Mouse (Mus musculus): ENCODE measurements around the gene Sox18. TPM values are rescaled to one million over a fixed set of nuclear protein-coding genes. Genes with fewer than 3 reads are reported as not detected.
A peak's percentile ranks its signal among the peaks of the same experiment; 100 is the strongest.

Sox18 gene
- polyA plus RNA-seq, 1 experiment from 2014 or later, result 30.5 TPM

DNA sequence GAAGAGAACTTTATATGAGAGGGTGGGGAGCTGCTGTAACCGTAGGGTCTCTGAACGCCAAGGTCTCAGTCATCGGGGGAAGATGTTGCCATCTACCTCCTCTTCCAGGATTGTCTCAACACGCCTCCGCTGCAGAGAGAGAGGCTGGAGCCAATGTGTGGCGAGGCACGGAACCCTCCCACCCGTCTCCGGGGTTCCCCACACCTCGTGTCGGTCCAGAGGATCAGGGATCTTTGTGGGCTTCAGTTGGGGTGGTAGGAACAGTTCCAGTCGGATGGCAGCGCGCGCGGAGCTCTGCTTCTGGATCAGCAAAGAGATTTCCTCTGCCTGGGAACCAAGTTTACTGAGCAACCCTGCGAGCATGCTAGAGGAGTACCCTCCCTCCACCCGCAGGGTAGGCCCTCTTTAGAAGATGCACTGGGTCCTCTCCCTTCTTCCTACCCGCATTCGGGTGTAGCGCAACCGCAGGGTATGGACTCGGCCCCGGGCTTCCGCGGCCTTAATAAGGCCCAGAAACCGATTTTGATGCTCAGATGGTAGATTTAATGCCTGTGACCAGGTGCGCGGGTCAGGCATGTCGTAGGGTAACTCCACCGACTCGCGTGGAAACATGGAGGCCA, 25.5 kb upstream of the Sox18 start:
- Histone ChIP-seq H3K4me1 (replicated peaks; ENCODE audit: control insufficient read depth, insufficient read depth, low read length) (peaks cover 6% of the 10 kb centered on the region; the same call in 1 of the 2 replicates), H3K9me3 (ENCODE audit: control insufficient read depth, low read length) (no peaks in the 10 kb centered on the region), H3K27ac (ENCODE audit: low read depth) (no peak overlapping the region), H3K4me2 (ENCODE audit: low read length) (no peak overlapping the region), H3K36me3 (ENCODE audit: control insufficient read depth, insufficient read depth, low read length) (no peaks in the 10 kb centered on the region), H3K27me3 (replicated peaks; ENCODE audit: control insufficient read depth, insufficient read depth, low read length) (no peaks in the 10 kb centered on the region), H3K4me3 (ENCODE audit: low read depth, low read length) (no peak overlapping the region), H3K9ac (ENCODE audit: low read length) (no peak overlapping the region)
- no peak for ATAC-seq (replicated peaks; ENCODE audit: low FRiP score, low TSS enrichment, low read depth)
- no peak for DNase-seq (ENCODE audit: low spot score)
- 68% methylated on average over 33 of the region's 33 CpGs for WGBS

DNA sequence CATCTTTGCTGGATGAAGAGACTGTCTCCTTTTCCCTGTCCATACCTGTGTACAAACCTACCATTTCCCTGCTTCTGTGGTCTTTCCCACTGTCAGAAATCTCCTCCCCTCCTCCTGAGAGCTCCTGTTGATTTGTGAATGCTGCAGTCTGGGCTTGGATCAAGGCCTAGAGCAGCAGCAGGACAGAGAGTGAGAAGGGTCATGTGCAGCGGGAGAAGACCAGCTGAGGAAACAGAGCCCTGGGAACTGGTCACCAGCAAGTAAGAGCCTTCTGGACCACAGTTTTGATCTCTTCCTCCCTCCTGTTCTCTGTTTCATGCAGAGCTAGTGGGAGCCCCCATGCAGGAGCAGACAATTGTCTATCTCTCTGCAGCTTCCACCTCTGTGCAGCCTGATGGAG, 24.3 kb upstream of the Sox18 start:
- H3K4me2 ChIP-seq (ENCODE audit: low read length), result no peak overlapping the region
- no peaks in the 10 kb centered on the region for H3K27me3 ChIP-seq (replicated peaks; ENCODE audit: control insufficient read depth, insufficient read depth, low read length)
- DNase-seq (ENCODE audit: low spot score), result no peak
- no peaks in the 10 kb centered on the region for H3K9me3 ChIP-seq (ENCODE audit: control insufficient read depth, low read length)
- WGBS, result 86% methylated on average over 1 of the region's 1 CpGs
- H3K27ac ChIP-seq (ENCODE audit: low read depth), result no peak overlapping the region
- peaks cover 6% of the 10 kb centered on the region; the same call in 1 of the 2 replicates for H3K4me1 ChIP-seq (replicated peaks; ENCODE audit: control insufficient read depth, insufficient read depth, low read length)
- no peak for ATAC-seq (replicated peaks; ENCODE audit: low FRiP score, low TSS enrichment, low read depth)
- H3K9ac ChIP-seq (ENCODE audit: low read length), result no peak overlapping the region
- no peak overlapping the region for H3K4me3 ChIP-seq (ENCODE audit: low read depth, low read length)
- no peaks in the 10 kb centered on the region for H3K36me3 ChIP-seq (ENCODE audit: control insufficient read depth, insufficient read depth, low read length)

DNA sequence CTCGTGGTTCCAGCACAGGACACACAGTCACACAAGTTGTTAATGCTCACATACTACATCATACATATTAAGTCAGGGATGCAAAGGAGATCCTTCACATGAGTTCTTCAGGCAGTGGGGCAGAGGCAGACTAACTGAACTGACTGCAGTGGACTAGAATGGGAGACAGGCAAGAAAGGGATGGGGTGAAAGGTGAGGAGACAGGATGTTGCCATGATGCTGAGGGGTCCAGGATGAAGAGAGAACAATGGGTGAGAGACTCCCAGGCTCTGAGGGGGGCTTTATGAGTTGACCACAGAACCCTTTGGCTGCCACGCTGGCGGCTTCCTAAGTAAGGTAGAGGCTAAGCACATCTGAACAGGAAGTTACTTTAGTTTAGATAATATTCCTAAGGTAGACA, 23.1 kb upstream of the Sox18 start:
- 91% methylated on average over 3 of the region's 3 CpGs for WGBS
- DNase-seq (ENCODE audit: low spot score), result no peak
- H3K27me3 ChIP-seq (replicated peaks; ENCODE audit: control insufficient read depth, insufficient read depth, low read length), result no peaks in the 10 kb centered on the region

DNA sequence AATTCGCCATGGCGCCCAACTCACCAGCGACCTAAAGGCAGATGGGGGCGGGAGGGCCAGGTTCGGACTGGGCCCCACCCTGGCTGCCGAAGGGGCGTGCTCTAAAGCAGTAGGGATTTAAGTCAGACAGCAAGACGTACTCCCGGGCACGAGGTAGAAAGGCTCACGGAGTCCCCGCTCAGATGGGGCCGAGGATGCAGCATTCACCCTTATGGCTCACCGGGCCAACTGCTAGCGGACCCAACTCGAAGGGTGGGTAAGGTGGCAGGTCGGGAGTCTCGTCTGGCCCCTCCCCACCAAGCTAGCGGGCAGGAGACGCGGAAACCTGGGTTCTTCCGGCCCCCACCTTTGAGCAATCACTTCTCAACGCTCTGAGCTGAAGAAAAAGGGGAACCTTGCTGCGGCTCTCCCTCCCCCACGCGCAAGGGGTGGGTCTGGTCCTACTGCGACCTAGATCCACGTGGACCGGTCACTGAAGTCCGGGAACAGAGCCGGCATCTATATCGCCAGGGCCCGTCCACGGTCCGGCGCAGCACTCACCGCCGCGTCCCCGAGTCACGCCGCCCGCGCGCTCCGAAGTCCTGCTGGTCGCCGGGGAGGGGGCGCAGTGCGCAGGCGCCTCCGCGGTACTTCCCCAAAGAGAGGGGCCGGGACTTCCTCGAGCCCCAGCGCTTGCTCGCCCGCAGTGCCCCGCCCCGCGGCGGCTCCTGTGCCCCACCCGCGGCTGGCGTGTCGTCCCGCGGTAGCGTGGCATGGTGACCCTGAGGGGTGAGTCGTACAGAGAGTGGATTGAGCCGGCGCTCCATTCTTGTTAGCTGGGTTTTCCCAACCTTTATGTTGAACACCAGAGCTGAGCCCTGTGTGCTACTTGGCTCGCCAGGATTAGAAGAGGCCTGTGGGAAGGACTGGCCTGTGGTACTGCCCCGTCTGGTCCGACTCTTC, 22.2 kb upstream of the Sox18 start, which contains the start of gene Rgs19:
Gene Rgs19, minus strand, starts transcription at position 639 of the 942 bp plus-strand sequence.
- Histone ChIP-seq H3K4me1 (replicated peaks; ENCODE audit: control insufficient read depth, insufficient read depth, low read length) (peaks cover 6% of the 10 kb centered on the region; the same call in 1 of the 2 replicates), H3K4me2 (ENCODE audit: low read length) (peak within 1 kb of the TSS; percentile 98), H3K27ac (ENCODE audit: low read depth) (0 out of 2 replicates have a peak within 1 kb of the TSS, but pooled peaks have one; percentile 38), H3K36me3 (ENCODE audit: control insufficient read depth, insufficient read depth, low read length) (peaks cover 11% of the 10 kb centered on the region), H3K9me3 (ENCODE audit: control insufficient read depth, low read length) (no peaks in the 10 kb centered on the region), H3K4me3 (ENCODE audit: low read depth, low read length) (peak within 1 kb of the TSS; percentile 52), H3K27me3 (replicated peaks; ENCODE audit: control insufficient read depth, insufficient read depth, low read length) (no peaks in the 10 kb centered on the region), H3K9ac (ENCODE audit: low read length) (peak within 1 kb of the TSS; percentile 69)
- under 1% methylated on average over 72 of the region's 75 CpGs for WGBS
- ATAC-seq (replicated peaks; ENCODE audit: low FRiP score, low TSS enrichment, low read depth) (peak; percentile 79), DNase-seq (ENCODE audit: low spot score) (peak; percentile 83)

More for the DNA sequence above, 23.1 kb upstream of the Sox18 start:
- Histone ChIP-seq H3K36me3 (ENCODE audit: control insufficient read depth, insufficient read depth, low read length) (peaks cover 2% of the 10 kb centered on the region), H3K4me1 (replicated peaks; ENCODE audit: control insufficient read depth, insufficient read depth, low read length) (peaks cover 6% of the 10 kb centered on the region; the same call in 1 of the 2 replicates), H3K4me3 (ENCODE audit: low read depth, low read length) (no peak overlapping the region), H3K9me3 (ENCODE audit: control insufficient read depth, low read length) (no peaks in the 10 kb centered on the region), H3K9ac (ENCODE audit: low read length) (no peak overlapping the region; the same call in 1 of the 2 replicates), H3K4me2 (ENCODE audit: low read length) (peak overlapping the region; percentile 98), H3K27ac (ENCODE audit: low read depth) (no peak overlapping the region)
- no peak for ATAC-seq (replicated peaks; ENCODE audit: low FRiP score, low TSS enrichment, low read depth)

DNA sequence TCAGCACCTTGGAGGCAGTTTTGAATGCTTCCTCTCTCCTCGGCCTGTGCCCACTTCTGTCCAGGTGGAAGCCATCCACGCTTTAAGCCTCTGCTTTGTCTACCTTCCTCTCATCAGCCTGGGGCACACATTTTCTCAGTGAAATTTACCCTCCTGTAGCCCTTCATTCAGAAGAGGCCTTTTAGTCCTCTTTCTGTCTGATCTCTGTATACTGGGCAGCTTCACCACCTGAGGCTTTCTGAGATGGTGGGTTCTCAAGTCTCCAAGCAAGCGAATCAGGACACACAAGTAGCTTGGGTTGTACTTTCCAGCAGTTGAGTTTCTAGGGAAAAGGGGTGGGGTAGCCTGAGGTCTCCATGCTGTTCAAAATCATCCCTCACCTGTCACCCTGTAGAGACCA, 20.9 kb upstream of the Sox18 start:
- Histone ChIP-seq H3K36me3 (ENCODE audit: control insufficient read depth, insufficient read depth, low read length) (peaks cover 25% of the 10 kb centered on the region), H3K9ac (ENCODE audit: low read length) (no peak overlapping the region), H3K9me3 (ENCODE audit: control insufficient read depth, low read length) (no peaks in the 10 kb centered on the region), H3K4me1 (replicated peaks; ENCODE audit: control insufficient read depth, insufficient read depth, low read length) (peaks cover 6% of the 10 kb centered on the region; the same call in 1 of the 2 replicates), H3K4me3 (ENCODE audit: low read depth, low read length) (no peak overlapping the region), H3K27ac (ENCODE audit: low read depth) (no peak overlapping the region), H3K4me2 (ENCODE audit: low read length) (peak overlapping the region; percentile 98; the same call in 1 of the 2 replicates), H3K27me3 (replicated peaks; ENCODE audit: control insufficient read depth, insufficient read depth, low read length) (no peaks in the 10 kb centered on the region)
- DNase-seq (ENCODE audit: low spot score) (no peak), ATAC-seq (replicated peaks; ENCODE audit: low FRiP score, low TSS enrichment, low read depth) (no peak)
- WGBS, result 89% methylated on average over 3 of the region's 3 CpGs

DNA sequence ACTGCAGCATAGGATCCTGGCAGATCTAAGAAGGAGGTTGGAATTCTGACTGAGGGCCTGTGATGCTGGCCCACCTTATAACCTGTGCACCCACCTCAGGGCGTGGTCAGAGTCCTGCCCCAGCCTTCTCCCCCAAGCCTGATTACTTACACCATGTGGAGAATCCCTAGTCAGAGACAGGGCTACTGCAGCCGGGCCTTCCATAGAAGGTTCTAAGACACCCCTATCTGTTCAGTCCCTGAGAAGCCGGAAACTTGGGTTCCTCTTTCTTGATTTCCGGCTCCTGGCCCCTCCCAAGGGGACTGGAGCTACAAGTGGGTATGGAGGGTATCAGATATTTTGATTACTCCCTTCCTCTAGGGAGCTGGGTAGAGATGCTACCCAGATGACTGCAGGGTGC, 20.1 kb upstream of the Sox18 start:
- Histone ChIP-seq H3K36me3 (ENCODE audit: control insufficient read depth, insufficient read depth, low read length) (peaks cover 32% of the 10 kb centered on the region), H3K9me3 (ENCODE audit: control insufficient read depth, low read length) (no peaks in the 10 kb centered on the region), H3K9ac (ENCODE audit: low read length) (no peak overlapping the region), H3K27me3 (replicated peaks; ENCODE audit: control insufficient read depth, insufficient read depth, low read length) (no peaks in the 10 kb centered on the region), H3K27ac (ENCODE audit: low read depth) (no peak overlapping the region), H3K4me3 (ENCODE audit: low read depth, low read length) (no peak overlapping the region), H3K4me1 (replicated peaks; ENCODE audit: control insufficient read depth, insufficient read depth, low read length) (peaks cover 6% of the 10 kb centered on the region; the same call in 1 of the 2 replicates), H3K4me2 (ENCODE audit: low read length) (no peak overlapping the region)
- 87% methylated on average over 4 of the region's 4 CpGs for WGBS
- DNase-seq (ENCODE audit: low spot score), result no peak
- no peak for ATAC-seq (replicated peaks; ENCODE audit: low FRiP score, low TSS enrichment, low read depth)

DNA sequence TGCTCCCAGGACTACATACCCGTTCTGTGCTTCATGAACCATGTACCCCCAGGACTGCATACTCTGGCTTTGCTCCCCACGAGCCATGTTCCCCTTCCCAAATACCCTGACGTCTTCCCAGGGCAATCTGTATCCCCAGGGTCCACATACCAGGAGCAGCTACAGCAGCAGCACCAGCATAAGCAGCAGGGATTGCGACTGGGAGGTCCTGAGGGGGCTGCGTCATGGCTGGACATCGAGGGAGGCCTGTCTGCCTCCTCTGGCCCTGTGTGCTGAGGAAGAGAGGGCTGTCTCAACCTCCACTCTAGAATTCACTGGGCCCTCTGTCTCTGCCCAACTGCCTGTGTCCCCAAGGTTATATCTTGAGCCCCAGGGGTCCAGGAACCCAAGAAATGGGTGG, 19.6 kb upstream of the Sox18 start:
- DNase-seq (ENCODE audit: low spot score) (no peak), ATAC-seq (replicated peaks; ENCODE audit: low FRiP score, low TSS enrichment, low read depth) (no peak)
- 77% methylated on average over 6 of the region's 6 CpGs for WGBS

DNA sequence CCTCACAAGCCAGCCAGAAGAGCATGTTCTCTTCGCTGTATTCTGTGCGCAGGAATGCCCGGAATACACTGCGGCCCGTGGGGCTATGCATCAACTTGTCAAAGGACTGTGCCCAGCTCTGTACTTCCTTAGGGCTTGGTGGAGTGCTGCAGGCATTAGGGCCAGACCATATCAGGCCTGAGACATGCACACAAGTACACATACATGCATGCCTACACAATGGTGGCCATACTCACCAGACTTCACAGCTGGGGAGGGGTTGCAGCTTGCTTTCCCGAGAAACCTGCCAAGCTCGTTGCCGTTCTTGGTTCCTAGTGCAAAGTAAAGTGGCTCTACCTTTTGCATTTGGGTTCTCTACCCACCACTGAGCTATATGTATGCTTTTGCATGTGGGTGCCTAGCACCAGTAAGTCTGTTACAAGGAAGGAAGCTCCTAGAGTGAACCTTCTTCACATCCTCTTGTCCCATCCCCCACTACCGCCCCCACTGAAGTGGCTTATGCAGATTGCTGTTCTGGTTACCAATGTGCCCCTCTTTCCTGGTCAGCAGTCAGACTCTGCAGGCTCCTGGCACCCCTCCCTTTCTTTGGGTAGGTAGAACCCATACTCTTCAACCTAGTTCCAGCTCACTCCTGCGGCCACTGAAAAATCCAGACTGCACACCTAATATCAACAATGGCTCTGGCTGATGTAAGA, 18.2 kb upstream of the Sox18 start:
- DNase-seq (ENCODE audit: low spot score), result no peak
- peaks cover 44% of the 10 kb centered on the region for H3K36me3 ChIP-seq (ENCODE audit: control insufficient read depth, insufficient read depth, low read length)
- H3K9ac ChIP-seq (ENCODE audit: low read length), result no peak overlapping the region
- no peaks in the 10 kb centered on the region for H3K27me3 ChIP-seq (replicated peaks; ENCODE audit: control insufficient read depth, insufficient read depth, low read length)
- no peak overlapping the region for H3K27ac ChIP-seq (ENCODE audit: low read depth)
- no peak for ATAC-seq (replicated peaks; ENCODE audit: low FRiP score, low TSS enrichment, low read depth)
- no peak overlapping the region for H3K4me2 ChIP-seq (ENCODE audit: low read length)
- no peak overlapping the region for H3K4me3 ChIP-seq (ENCODE audit: low read depth, low read length)
- WGBS, result 88% methylated on average over 10 of the region's 10 CpGs
- peaks cover 6% of the 10 kb centered on the region; the same call in 1 of the 2 replicates for H3K4me1 ChIP-seq (replicated peaks; ENCODE audit: control insufficient read depth, insufficient read depth, low read length)
- H3K9me3 ChIP-seq (ENCODE audit: control insufficient read depth, low read length), result no peaks in the 10 kb centered on the region

More for the DNA sequence above, 19.6 kb upstream of the Sox18 start:
- H3K27ac ChIP-seq (ENCODE audit: low read depth), result no peak overlapping the region
- H3K4me1 ChIP-seq (replicated peaks; ENCODE audit: control insufficient read depth, insufficient read depth, low read length), result peaks cover 6% of the 10 kb centered on the region; the same call in 1 of the 2 replicates
- H3K4me3 ChIP-seq (ENCODE audit: low read depth, low read length), result no peak overlapping the region
- no peaks in the 10 kb centered on the region for H3K27me3 ChIP-seq (replicated peaks; ENCODE audit: control insufficient read depth, insufficient read depth, low read length)
- H3K36me3 ChIP-seq (ENCODE audit: control insufficient read depth, insufficient read depth, low read length), result peaks cover 37% of the 10 kb centered on the region
- no peak overlapping the region for H3K4me2 ChIP-seq (ENCODE audit: low read length)
- no peak overlapping the region for H3K9ac ChIP-seq (ENCODE audit: low read length)
- H3K9me3 ChIP-seq (ENCODE audit: control insufficient read depth, low read length), result no peaks in the 10 kb centered on the region

Measured in intestine, embryonic 14.5 days (tissue).